Mouse (Mus musculus) forebrain, postnatal 0 days (tissue): ENCODE results near the gene Syt15. TPM values are rescaled to one million over a fixed set of nuclear protein-coding genes. Genes with fewer than 3 reads are reported as not detected.

Experiments used
- ATAC-seq: fragments of 200-750 bp; cut with Nextera tagmentation; 2 replicates; pipeline ENCODE4 v1.8.0; 2017; ENCODE audit warnings: mild to moderate bottlenecking, moderate library complexity
- DNase-seq: peaks from one replicate; pipeline ENCODE4 v3.0.0-alpha.2; 2015
- H3K27ac ChIP-seq: fragments of 300-500 bp; sonication (generic); 2 replicates; pipeline ENCODE4 v1.5.1; 2014; ENCODE audit warnings: low read depth, mild to moderate bottlenecking, antibody characterized with exemption, low read length, moderate library complexity, mixed read lengths
- H3K27me3 ChIP-seq: fragments of 300-500 bp; sonication (generic); 2 replicates; pipeline ENCODE4 v1.6.1; 2014; ENCODE audit warnings: mild to moderate bottlenecking, low read length, mixed read lengths; ENCODE audit not compliant: insufficient read depth
- H3K36me3 ChIP-seq: fragments of 300-500 bp; sonication (generic); 2 replicates; pipeline ENCODE4 v1.6.1; 2014; ENCODE audit warnings: mild to moderate bottlenecking, moderate library complexity; ENCODE audit not compliant: insufficient read depth
- H3K4me1 ChIP-seq: fragments of 300-500 bp; sonication (generic); 2 replicates; pipeline ENCODE4 v1.6.1; 2014; ENCODE audit warnings: antibody characterized with exemption; ENCODE audit not compliant: insufficient read depth
- H3K4me2 ChIP-seq: fragments of 300-500 bp; sonication (generic); 2 replicates; pipeline ENCODE4 v1.6.1; 2014; ENCODE audit warnings: low read depth, mild to moderate bottlenecking, moderate library complexity
- H3K4me3 ChIP-seq: fragments of 300-500 bp; sonication (generic); 2 replicates; pipeline ENCODE4 v1.5.1; 2014; ENCODE audit warnings: low read depth, low read length, mixed read lengths
- H3K9ac ChIP-seq: fragments of 300-500 bp; sonication (generic); 2 replicates; pipeline ENCODE4 v1.6.1; 2014; ENCODE audit warnings: mild to moderate bottlenecking
- H3K9me3 ChIP-seq: fragments of 300-500 bp; sonication (generic); 2 replicates; pipeline ENCODE4 v1.6.1; 2016; ENCODE audit warnings: low read length
- CTCF ChIP-seq: sonication (generic); IDR thresholded peaks from 2 replicates; pipeline ENCODE4 v1.5.1; 2016; ENCODE audit warnings: antibody characterized with exemption, control low read depth, low read depth
- WGBS: fragments of 180-500 bp; shearing (Covaris S2); extraction: QIAGEN DNeasy Blood & Tissue Kit; methylation state at CpG from one replicate; pipeline ENCODE4 v1.1.7; 2014; 5-methylcytosine and 5-hydroxymethylcytosine counted together
- polyA plus RNA-seq: library from polyadenylated mRNA; unstranded; fragments of >200 nt; fragmentation: Nextera tagmentation; extraction: Ambion mirVana; gene quantifications from 2 replicates; pipeline ENCODE4 v1.2.1, GENCODE M21; 2015
- total RNA-seq: library from RNA; depleted of rRNA; stranded (reverse); fragments of >200 nt; gene quantifications from 2 replicates; pipeline ENCODE4 v1.2.3, GENCODE M21; 2014; rRNA removed

The Syt15 gene
- total and polyA plus RNA-seq, 2 experiments from 2014 or later: 0.65 to 1.0 TPM

- no peak overlapping the region for H3K9ac ChIP-seq
- H3K36me3 ChIP-seq: no peaks in the 10 kb centered on the region
- H3K4me1 ChIP-seq: no peaks in the 10 kb centered on the region
- WGBS: 43% methylated on average over 2 of the region's 2 CpGs
- TF ChIP-seq CTCF: peak; percentile 73
- no peak overlapping the region for H3K4me3 ChIP-seq
- H3K9me3 ChIP-seq: no peaks in the 10 kb centered on the region
- DNase-seq: peak; percentile 43
- ATAC-seq: no peak
- no peaks in the 10 kb centered on the region for H3K27me3 ChIP-seq
- H3K4me2 ChIP-seq: no peak overlapping the region
- no peak overlapping the region for H3K27ac ChIP-seq
Observed at GRCm38 (mm10) chr14:34273280-34273679, 53.9 kb downstream of the Syt15 start.

GRCm38 (mm10) chr14:34274141-34274540 is 54.7 kb downstream of the Syt15 start:
- ATAC-seq (no peak), DNase-seq (no peak)
- Histone ChIP-seq H3K9me3 (no peaks in the 10 kb centered on the region), H3K4me1 (no peaks in the 10 kb centered on the region), H3K36me3 (no peaks in the 10 kb centered on the region), H3K4me2 (no peak overlapping the region), H3K4me3 (no peak overlapping the region), H3K9ac (no peak overlapping the region), H3K27me3 (no peaks in the 10 kb centered on the region), H3K27ac (no peak overlapping the region)
- TF ChIP-seq CTCF: no peak
- 94% methylated on average over 3 of the region's 3 CpGs for WGBS

- Histone ChIP-seq H3K27me3 (no peaks in the 10 kb centered on the region), H3K4me2 (no peak overlapping the region), H3K4me3 (no peak overlapping the region), H3K27ac (no peak overlapping the region), H3K9me3 (no peaks in the 10 kb centered on the region), H3K4me1 (no peaks in the 10 kb centered on the region), H3K9ac (no peak overlapping the region), H3K36me3 (no peaks in the 10 kb centered on the region)
- no peak for TF ChIP-seq CTCF
- no peak for DNase-seq
- no peak for ATAC-seq
- 94% methylated on average over 4 of the region's 4 CpGs for WGBS
Observed at GRCm38 (mm10) chr14:34275225-34275624, 55.8 kb downstream of the Syt15 start.

GRCm38 (mm10) chr14:34279726-34280125 is 60.3 kb downstream of the Syt15 start:
- ATAC-seq (no peak), DNase-seq (no peak)
- 74% methylated on average over 4 of the region's 4 CpGs for WGBS
- Histone ChIP-seq H3K27ac (no peak overlapping the region), H3K9ac (no peak overlapping the region), H3K4me2 (no peak overlapping the region), H3K9me3 (no peaks in the 10 kb centered on the region), H3K4me1 (no peaks in the 10 kb centered on the region), H3K27me3 (no peaks in the 10 kb centered on the region), H3K4me3 (no peak overlapping the region), H3K36me3 (no peaks in the 10 kb centered on the region)
- no peak for TF ChIP-seq CTCF

Other genes with a start within 250 kb of the Syt15 start
- gene Zfp488, start 240.8 kb upstream of the Syt15 start, total RNA-seq: 1.3 and 1.8 TPM in 2 replicates
- gene Zfp488, start 240.8 kb upstream of the Syt15 start, polyA plus RNA-seq: 0.36 TPM in 2 replicates
- gene Gm30083, start 204.4 kb upstream of the Syt15 start, total RNA-seq: not detected in 2 replicates
- gene Gm30083, start 204.4 kb upstream of the Syt15 start, polyA plus RNA-seq: not detected in 2 replicates
- not detected in 2 replicates for gene Gm5460, start 202.8 kb upstream of the Syt15 start, total RNA-seq
- gene Gm5460, start 202.8 kb upstream of the Syt15 start, polyA plus RNA-seq: not detected in 2 replicates
- not detected in 2 replicates for gene Antxrl, start 166.9 kb upstream of the Syt15 start, total RNA-seq
- gene Antxrl, start 166.9 kb upstream of the Syt15 start, polyA plus RNA-seq: not detected in 2 replicates
- 0.14 and 0.54 TPM in 2 replicates for gene Anxa8, start 133.6 kb upstream of the Syt15 start, total RNA-seq
- 0.40 and 0.63 TPM in 2 replicates for gene Anxa8, start 133.6 kb upstream of the Syt15 start, polyA plus RNA-seq
- gene A630023A22Rik, start 116.8 kb upstream of the Syt15 start, total RNA-seq: not detected in 2 replicates
- not detected in 2 replicates for gene A630023A22Rik, start 116.8 kb upstream of the Syt15 start, polyA plus RNA-seq
- 0.08 and 0.19 TPM in 2 replicates for gene Npy4r, start 67.1 kb upstream of the Syt15 start, total RNA-seq
- 0.05 and 0.10 TPM in 2 replicates for gene Npy4r, start 67.1 kb upstream of the Syt15 start, polyA plus RNA-seq
- gene Gprin2, start 17.9 kb upstream of the Syt15 start, total RNA-seq: 23.3 and 26.0 TPM in 2 replicates
- gene Gprin2, start 17.9 kb upstream of the Syt15 start, polyA plus RNA-seq: 6.9 and 8.0 TPM in 2 replicates
- gene Shld2, start 90.9 kb downstream of the Syt15 start, total RNA-seq: 6.3 and 22.0 TPM in 2 replicates
- gene Shld2, start 90.9 kb downstream of the Syt15 start, polyA plus RNA-seq: 4.9 and 7.6 TPM in 2 replicates
- gene Glud1, start 91.1 kb downstream of the Syt15 start, total RNA-seq: 179 and 182 TPM in 2 replicates
- 96.4 and 114 TPM in 2 replicates for gene Glud1, start 91.1 kb downstream of the Syt15 start, polyA plus RNA-seq
- gene Fam25c, start 135.8 kb downstream of the Syt15 start, total RNA-seq: not detected in 2 replicates
- not detected in 2 replicates for gene Fam25c, start 135.8 kb downstream of the Syt15 start, polyA plus RNA-seq
- 1.0 and 2.1 TPM in 2 replicates for gene Sncg, start 155.2 kb downstream of the Syt15 start, total RNA-seq
- 2.5 and 3.9 TPM in 2 replicates for gene Sncg, start 155.2 kb downstream of the Syt15 start, polyA plus RNA-seq
- 3.8 and 4.7 TPM in 2 replicates for gene Mmrn2, start 155.9 kb downstream of the Syt15 start, total RNA-seq
- gene Mmrn2, start 155.9 kb downstream of the Syt15 start, polyA plus RNA-seq: 2.4 and 2.7 TPM in 2 replicates